In the genomic region with DNA sequence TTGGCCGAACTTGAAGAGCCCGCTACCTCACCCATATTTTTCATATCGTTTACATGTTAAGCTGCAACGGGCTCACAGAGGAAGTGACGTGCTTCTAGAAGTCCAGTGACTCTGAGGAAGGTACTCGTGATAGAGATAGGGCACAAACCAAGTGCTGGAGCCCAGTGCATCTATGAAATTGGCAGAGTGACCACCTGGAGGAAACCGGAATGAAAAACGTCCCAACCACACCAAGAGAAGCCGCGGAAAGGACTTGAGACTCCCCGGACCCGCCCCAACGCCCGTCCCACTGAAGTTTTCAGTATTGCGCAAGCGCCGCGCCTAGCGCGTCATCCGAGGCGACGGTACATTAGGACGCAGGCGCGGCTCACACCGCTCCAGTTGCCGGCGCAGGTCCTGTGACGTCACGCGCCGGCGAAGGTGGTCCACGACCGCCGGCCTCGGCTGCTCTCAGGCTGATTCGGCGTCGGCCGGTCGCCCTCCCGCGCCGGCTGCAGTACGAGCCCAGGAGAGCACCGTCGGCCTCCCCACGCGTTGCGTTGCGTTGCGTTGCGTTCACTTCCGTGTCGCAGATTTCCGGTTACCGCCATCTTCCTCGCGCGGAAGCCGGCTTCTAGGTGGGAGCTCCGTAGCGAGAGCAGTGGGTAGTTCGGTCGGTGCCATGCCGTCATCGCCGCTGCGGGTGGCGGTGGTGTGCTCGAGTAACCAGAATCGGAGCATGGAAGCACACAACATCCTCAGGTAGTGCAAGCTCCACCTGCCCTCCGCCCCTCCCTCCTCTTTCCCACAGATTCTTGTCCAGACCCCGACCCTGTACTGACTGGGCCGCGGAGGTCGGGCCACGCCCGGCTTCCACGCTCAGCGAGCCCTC, we compare ENCODE assay signal across 7 mouse cellular contexts. TPM values are rescaled to one million over a fixed set of nuclear protein-coding genes. Genes with fewer than 3 reads are reported as not detected.
A peak's percentile ranks its signal among the peaks of the same experiment; 100 is the strongest.
DNase-seq lines count a peak whose midpoint lies in the region; ATAC-seq and TF ChIP-seq lines count a peak whose summit lies in the region.

A gene (plus strand): TSS at position 80 of the 871 bp plus-strand sequence.

- WGBS in embryonic facial prominence, embryonic 12.5 days = under 1% methylated on average over 83 of the region's 83 CpGs
- WGBS in kidney, adult 2 months = under 1% methylated on average over 83 of the region's 83 CpGs
- under 1% methylated on average over 82 of the region's 83 CpGs for WGBS in limb, embryonic 12.5 days
- WGBS in midbrain, embryonic 15.5 days = under 1% methylated on average over 83 of the region's 83 CpGs
- WGBS in spleen, adult 2 months = under 1% methylated on average over 83 of the region's 83 CpGs

- peaks cover 11% of the 10 kb centered on the region for H3K4me1 ChIP-seq in embryonic facial prominence, embryonic 12.5 days
- H3K4me1 ChIP-seq in kidney, adult 2 months (ENCODE audit: control insufficient read depth, insufficient read depth, low read length) = no peaks in the 10 kb centered on the region; the same call in 1 of the 2 replicates
- H3K4me1 ChIP-seq in limb, embryonic 12.5 days (replicated peaks) = peaks cover 12% of the 10 kb centered on the region
- H3K4me1 ChIP-seq in midbrain, embryonic 15.5 days = peaks cover 26% of the 10 kb centered on the region
- peaks cover 4% of the 10 kb centered on the region for H3K4me1 ChIP-seq in spleen, adult 2 months (ENCODE audit: control insufficient read depth, insufficient read depth, insufficient read length)

- peak within 1 kb of the TSS; percentile 98 for H3K4me3 ChIP-seq in embryonic facial prominence, embryonic 12.5 days
- H3K4me3 ChIP-seq in kidney, adult 2 months (ENCODE audit: insufficient read depth, low read depth, low read length) = peak within 1 kb of the TSS; percentile 89
- H3K4me3 ChIP-seq in limb, embryonic 12.5 days (replicated peaks) = peak within 1 kb of the TSS; percentile 96
- H3K4me3 ChIP-seq in midbrain, embryonic 15.5 days = peak within 1 kb of the TSS; percentile 79
- peak within 1 kb of the TSS; percentile 96 for H3K4me3 ChIP-seq in spleen, adult 2 months (ENCODE audit: extremely low read depth, insufficient read depth, insufficient read length)

- ATAC-seq in embryonic facial prominence, embryonic 12.5 days (ENCODE audit: insufficient number of reproducible peaks, insufficient read depth, low FRiP score, low TSS enrichment) = peak; percentile 89
- ATAC-seq in limb, embryonic 12.5 days (ENCODE audit: insufficient number of reproducible peaks, insufficient read depth, low FRiP score, low TSS enrichment, low read depth) = peak; percentile 92
- ATAC-seq in midbrain, embryonic 15.5 days (replicated peaks) = peak; percentile 96

- peak; percentile 94 for DNase-seq in adrenal gland, postnatal 25 days
- peak; percentile 95 to 97 for DNase-seq in heart, adult 18-20 months
- DNase-seq in kidney, adult 2 months = peak; percentile 97
- DNase-seq in spleen, adult 2 months (ENCODE audit: low read depth in 1 of 2, low spot score in 2 of 2) = peak; percentile 88 to 90

- H3K36me3 ChIP-seq in embryonic facial prominence, embryonic 12.5 days = no peaks in the 10 kb centered on the region
- no peaks in the 10 kb centered on the region for H3K36me3 ChIP-seq in kidney, adult 2 months (ENCODE audit: control insufficient read depth, insufficient read depth, low read length)
- no peaks in the 10 kb centered on the region; the same call in 1 of the 2 replicates for H3K36me3 ChIP-seq in limb, embryonic 12.5 days
- H3K36me3 ChIP-seq in midbrain, embryonic 15.5 days (replicated peaks) = no peaks in the 10 kb centered on the region
- H3K36me3 ChIP-seq in spleen, adult 2 months (ENCODE audit: control insufficient read depth, insufficient read depth, low read length) = no peaks in the 10 kb centered on the region

- H3K9ac ChIP-seq in embryonic facial prominence, embryonic 12.5 days = peak within 1 kb of the TSS; percentile 92
- peak within 1 kb of the TSS; percentile 92 for H3K9ac ChIP-seq in limb, embryonic 12.5 days (replicated peaks)
- peak within 1 kb of the TSS; percentile 84 for H3K9ac ChIP-seq in midbrain, embryonic 15.5 days

- peak within 1 kb of the TSS; percentile 77 for H3K4me2 ChIP-seq in embryonic facial prominence, embryonic 12.5 days (replicated peaks)
- peak within 1 kb of the TSS; percentile 75 for H3K4me2 ChIP-seq in limb, embryonic 12.5 days
- peak within 1 kb of the TSS; percentile 90 for H3K4me2 ChIP-seq in midbrain, embryonic 15.5 days

- H3K9me3 ChIP-seq in embryonic facial prominence, embryonic 12.5 days = no peaks in the 10 kb centered on the region
- H3K9me3 ChIP-seq in limb, embryonic 12.5 days = no peaks in the 10 kb centered on the region
- no peaks in the 10 kb centered on the region for H3K9me3 ChIP-seq in midbrain, embryonic 15.5 days

- no peaks in the 10 kb centered on the region for H3K27me3 ChIP-seq in embryonic facial prominence, embryonic 12.5 days
- H3K27me3 ChIP-seq in kidney, adult 2 months (replicated peaks; ENCODE audit: control insufficient read depth, insufficient read depth, low read length) = no peaks in the 10 kb centered on the region
- no peaks in the 10 kb centered on the region for H3K27me3 ChIP-seq in limb, embryonic 12.5 days
- H3K27me3 ChIP-seq in midbrain, embryonic 15.5 days (replicated peaks) = no peaks in the 10 kb centered on the region
- H3K27me3 ChIP-seq in spleen, adult 2 months (ENCODE audit: control insufficient read depth, insufficient read depth, low read length) = no peaks in the 10 kb centered on the region

- peak within 1 kb of the TSS; percentile 96 for H3K27ac ChIP-seq in embryonic facial prominence, embryonic 12.5 days
- peak within 1 kb of the TSS; percentile 96 for H3K27ac ChIP-seq in kidney, adult 2 months (ENCODE audit: insufficient read depth, low read depth, low read length)
- peak within 1 kb of the TSS; percentile 97 for H3K27ac ChIP-seq in limb, embryonic 12.5 days
- peak within 1 kb of the TSS; percentile 94 for H3K27ac ChIP-seq in midbrain, embryonic 15.5 days
- peak within 1 kb of the TSS; percentile 99 for H3K27ac ChIP-seq in spleen, adult 2 months (ENCODE audit: insufficient read depth, low read length)

- peak; percentile 32 for TF ChIP-seq POLR2A in kidney, adult 2 months (IDR thresholded peaks at IDR 0.05; ENCODE audit: low read depth, low read length)
- TF ChIP-seq POLR2A in spleen, adult 2 months (IDR thresholded peaks at IDR 0.05; ENCODE audit: low read depth, low read length) = peak; percentile 43

- TF ChIP-seq CTCF in kidney, adult 2 months (conservative IDR thresholded peaks at IDR 0.05; ENCODE audit: insufficient read depth, insufficient read length, low read depth, low read length) = no peak
- no peak for TF ChIP-seq CTCF in spleen, adult 2 months (IDR thresholded peaks at IDR 0.05; ENCODE audit: extremely low read depth, insufficient read depth, insufficient read length, insufficient replicate concordance)

RNA-seq across cellular contexts. Expression of the gene that starts here (rescaled TPM):
- 100 and 123 TPM in 2 replicates for total RNA-seq in adrenal gland, postnatal 25 days (2021)
- 135 and 136 TPM in 2 replicates for polyA plus RNA-seq in embryonic facial prominence, embryonic 12.5 days (2016; fragmentation: Nextera tagmentation; extraction: Ambion mirVana)
- total RNA-seq in heart, adult 18-20 months (2021) = 10 to 100 TPM; 42.9 to 50.7 TPM
- polyA plus RNA-seq in kidney, adult 2 months (2012; rRNA removed) = 81.9 and 101 TPM in 2 replicates
- 143 and 145 TPM in 2 replicates for polyA plus RNA-seq in limb, embryonic 12.5 days (2016; fragmentation: Nextera tagmentation; extraction: Ambion mirVana)
- 151 and 155 TPM in 2 replicates for polyA plus RNA-seq in midbrain, embryonic 15.5 days (2015; fragmentation: Nextera tagmentation; extraction: Ambion mirVana)
- polyA plus RNA-seq in spleen, adult 2 months (2012; rRNA removed) = 82.4 and 117 TPM in 2 replicates

Comparison
In these comparisons a context has a peak if more than half of its experiments do, and no peak if none do; other contexts are left out.
1. Peak in every context shown above with its lines: DNase-seq, ATAC-seq, H3K4me3 ChIP-seq and H3K27ac ChIP-seq.